Mouse (Mus musculus): ENCODE data around the gene Rai1.

GRCm38 (mm10) chr11:60198651-60199050 lies 93.8 kb downstream of the Rai1 start:
- no peak for TF ChIP-seq CTCF (IDR thresholded peaks at IDR 0.05; ENCODE audit: borderline replicate concordance, control insufficient read depth, extremely low read depth, insufficient read depth, low read length, poor library complexity)
- no peak for TF ChIP-seq POLR2A (IDR thresholded peaks at IDR 0.05; ENCODE audit: control insufficient read depth, extremely low read depth, insufficient read depth, low read length, poor library complexity)

Measured in thymus, adult 2 months (tissue).